Mouse (Mus musculus): ENCODE results near the gene Muc5b.
A peak's percentile ranks its signal among the peaks of the same experiment; 100 is the strongest.
"Not testable (repeated sequence)": the region's sequence is repeated elsewhere in the genome, so short reads cannot be mapped to it uniquely, and the experiment has no call there.

Gene Muc5b

DNA sequence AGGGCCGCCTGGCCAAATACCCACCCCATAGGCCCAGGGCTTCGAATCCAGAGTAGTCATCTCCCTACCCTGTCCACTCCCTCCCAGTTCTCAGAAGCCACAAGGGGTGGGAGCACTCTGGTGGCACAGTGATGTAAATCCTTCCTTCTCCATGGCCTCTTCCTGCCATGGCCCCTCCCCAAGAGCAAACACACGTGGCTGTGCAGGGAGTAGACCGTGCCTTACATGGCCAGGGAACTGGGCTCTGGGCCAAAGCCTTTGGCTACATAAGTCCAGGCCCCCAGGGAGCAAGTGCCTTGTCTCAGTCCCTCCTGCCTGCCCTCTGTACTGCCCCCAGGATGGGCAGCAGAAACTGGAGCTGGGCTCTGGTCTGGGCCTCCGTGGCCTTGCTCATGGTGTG, at the start of gene Muc5b:
TSS of gene Muc5b (plus strand) at position 292 of the 400 bp plus-strand sequence.
- peak in 1 of 2 experiments; percentile 48 for DNase-seq

GRCm38 (mm10) chr7:141794251-141794650, 44.6 kb upstream of the Muc5b start:
- no peak for DNase-seq

DNA sequence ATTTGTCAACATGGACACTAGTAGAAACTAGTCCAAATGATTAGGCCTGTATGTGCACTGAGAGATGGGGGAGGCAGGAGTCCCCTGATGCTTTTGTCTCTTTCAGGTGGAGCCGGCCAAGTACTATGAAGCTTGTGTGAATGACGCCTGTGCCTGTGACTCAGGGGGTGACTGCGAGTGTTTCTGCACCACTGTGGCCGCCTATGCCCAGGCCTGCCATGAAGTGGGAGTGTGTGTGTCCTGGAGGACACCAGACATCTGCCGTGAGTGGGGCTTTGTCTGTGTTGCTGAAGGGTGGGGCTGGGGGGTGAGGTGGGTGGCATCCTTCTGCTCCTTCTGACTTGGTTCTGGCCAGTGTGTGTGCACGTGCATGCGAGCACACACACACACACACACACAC, 35.7 kb upstream of the Muc5b start:
- no peak for DNase-seq

DNA sequence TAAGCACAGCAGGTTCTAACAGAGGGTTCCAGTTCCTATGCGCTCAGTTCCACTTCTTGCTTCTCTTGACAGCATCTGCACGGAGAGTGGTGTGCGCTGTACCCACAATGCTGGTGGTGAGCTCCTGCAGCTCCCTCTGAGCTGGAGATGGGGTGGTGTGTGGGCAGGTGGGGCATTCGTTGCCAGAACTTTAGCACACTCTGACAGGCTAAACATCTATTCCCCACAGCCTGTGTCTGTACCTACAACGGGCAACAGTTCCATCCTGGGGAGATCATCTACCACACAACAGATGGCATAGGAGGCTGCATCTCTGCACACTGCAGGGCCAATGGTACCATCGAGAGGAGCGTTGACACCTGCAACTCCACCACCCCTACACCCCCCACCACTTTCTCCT, 33.5 kb upstream of the Muc5b start:
- DNase-seq: no peak

- DNase-seq: not testable (repeated sequence)
Measured at GRCm38 (mm10) chr7:141807823-141808222, 31.0 kb upstream of the Muc5b start.

- not testable (repeated sequence) for DNase-seq
Measured at GRCm38 (mm10) chr7:141809933-141810332, 28.9 kb upstream of the Muc5b start.

DNA sequence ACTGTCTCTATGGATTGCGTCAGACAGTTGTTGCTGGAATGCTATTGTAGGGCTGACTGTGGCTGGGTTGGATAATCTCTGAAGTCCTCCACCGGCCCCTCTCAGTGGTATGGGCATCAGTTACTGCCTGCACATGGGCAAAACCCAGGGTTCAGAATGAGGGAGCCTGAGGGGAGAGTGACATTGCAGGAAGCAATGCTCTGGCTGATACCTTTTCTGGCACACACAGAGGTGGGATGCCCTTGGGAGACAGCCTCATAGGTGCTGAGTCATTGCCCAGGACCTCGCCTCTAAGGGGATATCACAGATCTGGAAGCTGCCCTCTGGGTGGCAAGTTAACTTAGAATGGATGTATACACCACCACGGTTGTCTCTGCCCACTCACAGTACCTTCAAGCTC, 25.5 kb upstream of the Muc5b start:
- DNase-seq: no peak

GRCm38 (mm10) chr7:141815361-141815760, 23.5 kb upstream of the Muc5b start:
- DNase-seq: peak; percentile 50 to 69

DNA sequence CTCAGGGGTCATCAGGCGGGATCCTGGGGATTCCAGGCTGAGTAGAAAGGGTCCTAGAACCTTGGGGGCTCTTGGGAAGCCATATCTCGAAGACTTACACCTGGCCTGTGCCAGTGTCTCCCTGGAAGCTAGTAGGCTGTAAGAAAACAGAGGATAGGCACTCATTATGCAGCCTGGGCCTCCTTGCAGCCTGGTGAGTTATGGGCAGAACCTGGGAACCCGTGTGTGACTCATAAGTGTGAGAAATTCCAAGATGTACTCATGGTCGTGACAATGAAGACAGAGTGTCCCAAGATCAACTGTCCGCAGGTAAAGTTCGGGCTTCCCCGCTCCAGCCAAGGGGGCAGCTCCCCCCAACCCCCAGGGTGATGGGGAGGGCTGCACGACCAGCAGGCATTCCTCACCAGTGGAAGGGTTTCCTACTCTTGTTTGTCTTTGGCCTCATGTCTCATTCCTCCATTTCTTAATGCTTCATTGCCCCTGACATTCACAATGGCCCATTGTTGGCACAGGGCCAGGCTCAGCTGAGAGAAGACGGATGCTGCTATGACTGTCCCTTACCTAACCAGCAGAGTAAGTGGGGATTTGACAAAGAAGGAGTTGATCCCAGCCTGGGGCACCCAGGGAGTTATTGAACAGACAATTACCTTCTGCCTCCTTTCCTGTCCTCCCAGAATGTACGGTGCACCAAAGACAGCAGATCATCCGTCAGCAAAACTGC, 21.4 kb upstream of the Muc5b start:
- DNase-seq: peak; percentile 68 to 82

GRCm38 (mm10) chr7:141818267-141818666, 20.6 kb upstream of the Muc5b start:
- DNase-seq: peak in 1 of 2 experiments; percentile 36

DNA sequence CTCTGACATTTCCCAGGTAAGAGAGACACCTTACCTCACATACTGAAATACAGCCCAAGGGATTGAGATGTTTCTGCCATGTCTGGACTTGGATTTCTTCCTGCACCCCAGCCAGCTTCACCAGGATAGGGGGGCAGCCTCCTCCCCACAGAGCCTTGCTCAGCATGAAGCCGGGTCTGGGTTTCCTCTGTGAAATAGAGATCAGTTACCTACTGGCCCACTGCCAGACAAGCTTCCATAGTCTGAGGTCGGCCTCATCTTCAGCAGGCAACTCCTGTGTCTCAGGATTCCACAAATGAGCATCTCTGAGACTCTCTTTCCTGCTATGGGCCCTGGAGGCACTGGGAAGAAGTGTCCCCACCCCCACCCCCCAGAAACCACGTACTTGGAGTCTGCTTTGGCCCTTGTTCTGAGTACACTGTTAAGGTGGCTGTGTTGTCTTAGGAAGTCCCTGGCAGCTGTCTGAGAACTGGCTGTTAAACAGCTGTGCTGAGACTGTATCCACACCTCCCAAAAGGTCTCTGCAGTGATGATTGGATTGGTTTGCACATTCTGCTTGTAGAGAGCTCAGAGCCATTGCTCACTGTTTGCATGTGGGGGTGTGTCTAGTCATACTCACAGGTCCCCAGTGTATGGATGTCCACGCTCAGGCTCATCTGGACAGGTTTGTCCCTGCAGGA, 16.1 kb upstream of the Muc5b start:
- peak; percentile 22 to 42 for DNase-seq

DNA sequence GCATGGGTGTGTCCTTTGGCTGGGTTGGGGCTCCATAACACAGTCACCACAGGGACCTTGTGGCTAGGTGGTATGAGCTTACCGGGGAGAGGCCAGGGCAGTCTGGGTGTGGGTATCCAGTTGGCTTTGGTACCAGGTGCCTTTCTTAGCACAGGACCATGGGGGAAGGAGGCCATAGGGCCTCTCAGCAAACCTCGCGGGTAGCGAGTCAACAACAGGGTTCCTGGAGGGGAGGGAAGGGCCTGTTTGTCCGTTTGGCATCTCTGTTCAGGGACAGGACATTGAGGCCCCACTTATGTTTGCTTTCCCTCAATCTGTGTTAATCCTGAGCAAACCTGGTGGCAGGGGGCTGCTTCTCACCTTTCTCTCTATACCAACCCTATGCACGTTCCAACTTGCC, 15.2 kb upstream of the Muc5b start:
- no peak for DNase-seq

DNA sequence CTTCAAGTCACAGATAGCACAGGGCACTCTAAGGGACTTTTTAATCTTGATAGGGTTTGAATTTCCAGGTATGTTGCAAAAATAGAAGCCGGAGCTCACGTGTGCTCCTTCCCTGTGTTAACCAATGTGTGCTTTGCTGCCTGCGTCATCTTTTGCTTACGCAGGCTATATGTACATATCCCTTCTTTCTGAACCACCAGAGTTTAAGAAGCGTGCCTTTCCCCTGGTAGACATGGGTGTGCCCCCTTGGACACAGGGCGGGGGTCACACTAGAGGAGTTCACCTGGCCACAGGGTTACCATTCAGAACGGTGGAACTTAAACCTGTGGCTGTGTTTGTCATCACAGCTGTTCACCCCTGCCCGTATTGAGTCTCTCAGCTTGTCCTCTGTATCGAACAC, 14.5 kb upstream of the Muc5b start:
- no peak for DNase-seq

DNA sequence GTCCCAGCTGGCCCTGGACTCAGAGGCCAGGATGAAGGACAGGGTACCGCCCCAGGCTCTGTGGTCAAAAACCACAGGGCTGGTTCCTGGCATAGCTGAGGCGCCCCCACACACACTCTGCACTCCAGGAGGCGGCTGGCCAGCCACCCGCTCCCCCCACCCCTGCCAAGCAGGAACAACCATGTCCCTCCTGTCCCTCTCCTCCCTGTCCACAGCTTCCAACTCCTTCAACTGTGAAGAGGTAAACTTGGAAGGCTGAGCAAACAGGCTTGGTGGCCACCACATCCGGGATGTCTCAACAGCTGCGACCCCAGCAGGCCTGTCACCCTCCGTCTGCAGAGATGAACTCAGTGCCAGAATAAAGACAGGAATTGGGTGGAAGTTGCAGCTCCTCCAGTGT, 2.9 kb upstream of the Muc5b start:
- peak; percentile 20 to 25 for DNase-seq

- DNase-seq: no peak
Measured at GRCm38 (mm10) chr7:141836423-141836822, 2.4 kb upstream of the Muc5b start.

DNA sequence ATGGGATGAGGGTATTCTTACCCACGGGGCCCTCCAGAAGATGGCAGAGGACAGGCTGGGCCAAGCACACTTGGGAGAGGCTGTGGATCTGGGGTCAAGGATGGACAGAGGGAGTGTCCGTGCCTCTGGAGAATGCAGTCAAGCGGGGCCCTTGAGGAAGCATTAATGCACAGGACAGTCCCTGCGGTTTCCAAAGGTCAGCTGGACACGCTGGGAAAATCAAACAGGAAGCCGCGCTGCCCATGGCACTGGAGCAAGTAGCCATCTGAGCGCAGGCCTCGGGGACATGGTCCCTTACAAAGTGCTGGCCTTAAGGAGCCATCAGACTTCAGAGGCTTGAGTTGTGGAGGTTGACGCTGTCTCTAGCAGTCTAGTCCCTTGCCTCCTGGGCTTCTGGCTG, 1.5 kb downstream of the Muc5b start:
- DNase-seq: no peak

GRCm38 (mm10) chr7:141861046-141861445, 22.2 kb downstream of the Muc5b start:
- DNase-seq: no peak

DNA sequence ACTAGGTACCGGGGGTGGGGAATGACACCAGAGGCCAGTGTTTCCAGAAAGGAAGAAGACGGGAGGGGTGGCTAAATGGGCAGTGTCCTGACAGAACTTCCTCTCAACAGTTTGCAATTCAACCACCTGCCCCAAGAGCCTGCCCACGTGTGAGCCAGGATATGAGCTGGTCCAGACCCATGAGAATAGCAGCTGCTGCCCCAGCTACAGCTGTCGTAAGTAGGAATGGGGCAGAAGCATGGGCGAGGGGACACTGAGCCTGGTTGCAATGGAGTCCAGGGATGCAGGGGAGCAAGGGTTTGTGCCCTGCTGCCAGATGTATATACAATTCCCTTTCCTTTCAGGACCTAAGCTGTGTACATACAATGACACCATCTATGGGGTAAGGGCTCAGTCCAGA, 30.8 kb downstream of the Muc5b start:
- no peak for DNase-seq

- peak in 1 of 2 experiments; percentile 32 for DNase-seq
Measured at GRCm38 (mm10) chr7:141870553-141870952, 31.7 kb downstream of the Muc5b start.

DNA sequence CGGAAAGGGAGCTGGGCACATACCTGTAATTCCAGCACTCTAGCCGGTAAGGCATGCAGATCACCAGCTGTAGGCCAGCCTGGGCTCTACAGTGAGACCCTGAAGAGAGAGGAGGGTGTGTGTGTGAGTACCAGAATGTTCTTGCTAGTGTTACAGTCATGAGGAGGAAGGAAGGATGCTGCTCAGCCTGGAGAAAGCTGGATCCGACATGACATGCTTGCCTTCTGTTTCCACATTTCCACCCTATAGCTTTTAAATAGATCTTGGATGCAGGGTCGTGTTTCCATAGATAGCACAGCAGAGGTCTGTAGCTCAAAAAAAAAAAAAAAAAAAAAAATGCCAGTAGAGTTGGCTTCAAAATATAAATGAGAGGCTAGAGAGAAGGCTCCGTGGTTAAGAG, 36.0 kb downstream of the Muc5b start:
- DNase-seq: no peak

DNA sequence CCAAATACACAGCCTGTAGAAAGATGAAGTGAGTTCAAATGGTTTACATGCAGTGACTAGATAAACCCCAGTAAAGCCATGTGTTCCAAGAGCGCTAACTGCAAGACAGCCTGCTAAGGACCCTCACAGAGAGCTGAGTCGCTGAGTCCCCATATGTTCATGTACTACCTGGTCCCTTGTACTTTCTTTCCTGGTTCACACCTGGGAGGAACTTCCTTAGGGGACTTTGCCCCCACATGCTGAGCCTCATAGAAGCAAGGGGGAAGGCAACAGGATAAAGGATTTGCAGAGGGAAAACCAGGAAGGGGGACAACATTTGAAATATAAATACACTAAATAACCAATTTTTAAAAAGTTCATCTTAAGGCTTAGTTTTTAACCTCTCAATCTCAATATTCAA, 39.9 kb downstream of the Muc5b start:
- no peak for DNase-seq

DNA sequence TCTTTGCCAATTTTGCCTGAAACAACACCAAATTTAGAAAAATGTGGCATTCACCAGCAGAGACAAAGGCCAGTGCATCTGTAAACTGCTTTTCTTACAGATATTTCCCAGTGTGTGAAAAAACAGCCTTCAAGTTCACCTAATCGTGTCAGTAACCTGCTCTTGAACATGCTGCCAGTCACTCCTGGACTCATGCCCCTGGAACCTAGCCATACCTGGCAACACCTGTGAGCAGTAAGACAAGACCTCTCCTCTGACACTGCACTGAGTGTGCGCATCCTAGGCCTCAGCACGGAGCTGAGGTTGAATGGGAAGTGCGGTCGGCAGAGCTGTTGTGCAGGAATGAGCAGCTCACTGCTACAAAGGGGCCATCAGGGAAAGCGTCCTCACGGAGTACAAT, 53.3 kb downstream of the Muc5b start:
- DNase-seq: peak; percentile 58 to 71

DNA sequence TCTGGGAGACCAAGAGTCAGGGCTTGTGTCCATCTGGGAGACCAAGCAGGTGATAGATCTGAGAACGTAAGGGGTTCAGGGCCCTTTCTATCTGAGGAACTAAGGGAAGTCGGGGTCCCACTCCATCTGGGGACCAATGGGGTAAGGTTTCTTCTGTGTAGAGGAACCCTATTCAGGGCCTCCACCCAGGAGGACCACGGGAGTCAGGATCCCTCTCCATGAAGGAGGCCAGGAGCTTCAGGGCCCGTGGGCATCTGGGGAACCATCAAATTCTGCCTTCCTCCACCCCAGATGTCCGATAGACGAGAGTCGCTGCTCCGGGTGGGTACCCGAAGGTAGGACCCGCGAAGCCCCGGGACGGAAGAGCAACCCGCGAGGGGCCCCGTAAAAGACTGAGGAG, 63.0 kb downstream of the Muc5b start:
- DNase-seq: no peak

DNA sequence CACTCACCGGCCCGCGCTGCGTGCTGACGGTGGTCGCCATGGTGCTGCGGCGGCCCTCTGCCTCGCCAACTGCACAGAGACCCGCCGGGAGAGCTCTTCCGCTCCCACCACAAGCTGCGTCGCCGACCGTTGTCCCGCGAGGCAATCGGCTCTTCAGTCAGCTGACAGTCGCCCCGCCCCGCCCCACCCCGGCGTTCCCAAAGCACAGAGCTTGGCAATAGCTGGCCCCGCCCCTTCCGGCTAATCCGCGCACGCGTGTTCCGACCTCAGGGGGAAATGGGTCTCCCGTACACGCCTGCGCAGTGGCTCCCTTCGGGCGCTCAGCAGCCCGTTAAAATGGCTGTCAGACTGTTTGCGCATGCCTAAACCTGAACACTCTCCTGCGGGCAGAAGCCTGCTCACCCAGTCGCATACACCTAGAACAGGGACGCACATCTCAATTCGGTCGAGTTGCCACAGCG, 63.4 kb downstream of the Muc5b start:
- DNase-seq: peak; percentile 100

All from cerebellum, postnatal 14 days (tissue).